Mouse (Mus musculus) urinary bladder, postnatal 25 days (tissue): Measurements from ENCODE around the gene Qrich1.
"Not testable (repeated sequence)": the region's sequence is repeated elsewhere in the genome, so short reads cannot be mapped to it uniquely, and the experiment has no call there.

Experiments used
- DNase-seq: peaks from one replicate; pipeline ENCODE4 v3.0.0; 2022; ENCODE audit warnings: low spot score

Qrich1 gene

DNA sequence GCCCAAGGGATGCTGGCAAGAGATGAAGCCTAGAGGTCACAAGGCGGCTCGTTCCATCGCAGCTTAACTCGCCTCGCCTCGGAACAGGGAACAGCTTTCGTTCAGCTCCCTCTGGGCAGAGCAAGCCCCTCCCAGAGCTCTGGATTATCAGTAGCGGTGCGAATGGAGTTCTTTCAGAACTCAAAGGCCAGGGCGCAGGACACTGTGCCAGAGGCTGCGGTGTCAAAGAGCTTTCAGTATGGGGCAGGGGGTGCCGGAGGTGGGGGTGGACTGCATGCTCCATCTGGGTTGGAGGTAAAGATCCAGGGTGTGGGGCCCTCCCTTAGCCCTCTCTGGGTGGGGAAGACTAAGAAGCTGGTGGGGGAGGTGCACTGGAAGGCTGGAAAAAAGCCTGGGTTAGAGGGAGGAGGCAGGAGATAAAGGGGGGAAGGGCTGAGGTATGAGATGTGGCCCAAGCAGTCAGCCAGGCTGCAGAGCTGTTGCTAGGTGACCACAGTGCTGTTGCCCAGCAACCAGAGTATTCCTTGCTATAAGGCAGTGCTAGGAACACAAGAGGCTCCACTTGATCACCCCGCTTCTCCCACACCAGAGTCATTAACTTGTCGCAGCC is 71.1 kb downstream of the Qrich1 start:
- no peak for DNase-seq

DNA sequence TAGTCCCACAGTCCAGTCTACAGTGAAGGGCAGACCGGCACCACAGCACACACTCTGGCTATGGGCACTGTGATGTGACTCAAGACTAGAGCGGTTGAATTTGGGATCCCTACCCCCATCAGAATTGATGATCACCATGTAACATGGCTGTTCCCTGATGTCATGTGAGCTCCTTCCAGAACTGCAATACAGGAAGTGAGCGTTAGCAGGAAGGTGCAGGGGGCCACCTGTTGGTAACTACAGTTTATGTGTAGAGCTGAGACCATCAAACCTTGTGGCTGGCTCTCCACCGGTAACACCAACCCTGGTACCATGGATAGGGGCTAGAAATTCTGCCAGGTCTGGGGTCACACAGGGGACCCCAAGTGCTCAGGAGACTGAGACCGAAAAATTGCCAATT is 72.6 kb downstream of the Qrich1 start:
- DNase-seq, result no peak

DNA sequence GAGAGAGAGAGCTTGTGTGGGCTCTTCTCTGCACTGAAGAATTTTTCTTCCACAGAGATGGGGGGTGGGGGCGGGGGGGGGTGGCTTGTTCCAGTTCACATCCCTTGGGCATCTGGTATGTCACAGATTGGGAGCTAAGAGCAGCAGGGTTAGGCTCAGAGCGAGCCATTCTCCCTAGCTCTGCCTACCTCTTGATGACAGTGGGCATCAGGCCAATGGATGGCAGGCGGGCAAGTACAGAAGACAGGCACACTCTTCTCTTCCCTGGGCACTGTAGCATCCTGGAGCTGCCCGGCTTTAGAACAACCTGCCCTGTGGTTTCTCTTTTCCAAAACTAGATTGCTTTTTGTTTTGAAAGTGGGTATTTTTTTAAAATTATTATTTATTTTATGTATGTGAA is 74.9 kb downstream of the Qrich1 start:
- no peak for DNase-seq

DNA sequence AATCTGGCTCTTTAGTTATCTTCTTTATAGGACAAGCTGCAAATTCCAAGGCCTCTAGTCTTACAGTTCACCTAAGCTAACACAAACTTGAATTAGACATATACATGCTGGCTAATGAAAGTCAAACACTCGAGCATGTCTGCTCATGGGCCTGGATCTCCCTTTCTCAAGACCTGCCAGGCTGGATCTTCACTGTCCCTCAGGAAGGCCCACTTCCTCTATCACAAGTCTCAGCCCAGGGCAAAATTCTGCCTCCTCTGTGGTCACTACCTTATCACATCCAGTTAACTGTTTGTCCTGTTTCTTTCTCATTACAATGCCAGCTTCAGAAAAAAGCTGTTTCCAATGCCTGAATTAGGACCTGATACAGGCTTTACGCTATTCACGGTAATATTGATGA is 77.7 kb downstream of the Qrich1 start:
- DNase-seq, result no peak

DNA sequence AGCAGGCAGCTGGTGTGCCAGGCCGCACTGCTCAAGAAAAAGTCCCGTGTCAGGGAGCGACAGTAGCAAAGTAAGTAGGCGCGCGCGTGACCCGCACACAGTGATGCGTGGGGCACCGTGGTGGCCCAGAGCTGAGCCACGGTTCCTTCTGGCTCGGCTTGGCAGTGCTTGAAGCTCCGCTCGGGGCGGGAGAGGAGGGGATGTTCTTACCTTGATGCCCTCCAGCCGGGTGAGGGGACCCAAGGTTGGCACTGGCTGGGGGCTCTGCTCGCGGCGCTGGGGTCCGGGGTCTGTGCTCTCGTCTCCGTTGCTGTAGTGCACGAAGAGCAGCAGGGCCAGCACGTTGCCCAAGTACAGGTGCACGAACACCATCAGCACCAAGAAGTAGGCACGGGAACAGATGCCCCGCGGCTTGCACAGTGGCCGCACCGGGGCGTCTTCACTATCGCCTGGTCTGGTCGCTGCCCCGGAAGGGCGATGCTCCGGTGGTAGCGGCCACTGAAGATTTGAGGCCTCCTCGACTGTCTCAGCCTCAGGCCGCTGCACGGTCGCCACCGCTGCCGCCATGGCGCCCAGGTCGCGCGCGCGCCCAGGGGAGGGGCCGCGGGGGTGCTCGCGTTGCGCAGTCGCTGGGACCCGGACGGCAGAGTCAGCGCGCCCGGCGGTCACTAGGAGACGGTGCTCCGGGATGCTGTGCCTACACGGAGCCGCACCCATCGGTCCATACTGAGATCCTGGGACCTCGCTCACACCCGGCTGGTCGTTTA is 80.6 kb downstream of the Qrich1 start, which contains the start of gene P4htm:
Gene P4htm, minus strand, starts transcription at position 670 of the 767 bp plus-strand sequence.
- DNase-seq, result peak; percentile 52

DNA sequence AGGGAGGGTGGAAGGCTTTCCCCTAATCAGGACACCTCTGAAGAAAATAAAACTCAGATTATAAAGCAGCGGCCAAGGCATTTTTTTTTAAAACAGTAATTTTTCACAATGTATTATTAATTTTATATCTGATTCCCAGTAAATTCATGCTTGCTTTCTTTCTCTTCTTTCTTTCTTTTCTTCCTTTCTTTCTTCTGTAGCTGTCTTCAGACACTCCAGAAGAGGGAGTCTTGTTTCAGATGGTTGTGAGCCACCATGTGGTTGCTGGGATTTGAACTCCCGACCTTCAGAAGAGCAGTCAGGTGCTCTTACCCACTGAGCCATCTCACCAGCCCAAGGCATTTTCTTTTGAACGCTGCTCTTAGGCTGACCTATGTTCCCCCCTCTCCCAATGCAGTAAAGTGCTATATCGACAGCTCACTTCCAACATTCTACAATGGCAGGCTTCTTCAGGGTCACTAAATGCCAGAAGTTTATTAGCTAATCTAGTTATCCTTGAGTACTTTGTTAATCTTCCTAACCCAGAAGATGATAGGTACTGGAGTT is 82.5 kb downstream of the Qrich1 start:
- no peak for DNase-seq

DNA sequence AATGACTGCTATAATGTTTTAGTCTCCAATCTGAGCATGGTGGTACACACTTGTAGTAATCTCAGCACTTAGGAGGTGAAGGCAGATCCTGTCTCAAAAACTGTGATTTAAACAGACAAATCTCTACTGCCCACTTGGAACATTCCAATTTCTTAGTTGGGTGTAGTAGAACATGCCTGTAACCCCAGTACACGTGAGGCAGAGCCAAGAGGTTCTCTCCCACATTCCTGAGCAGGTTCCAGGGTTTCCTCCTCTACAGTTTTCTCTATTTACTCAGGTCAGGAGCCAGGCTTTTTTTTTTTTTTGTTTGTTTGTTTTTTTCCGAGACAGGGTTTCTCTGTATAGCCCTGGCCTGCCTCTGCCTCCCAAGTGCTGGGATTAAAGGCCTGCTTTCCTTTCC is 83.4 kb downstream of the Qrich1 start:
- DNase-seq, result no peak

DNA sequence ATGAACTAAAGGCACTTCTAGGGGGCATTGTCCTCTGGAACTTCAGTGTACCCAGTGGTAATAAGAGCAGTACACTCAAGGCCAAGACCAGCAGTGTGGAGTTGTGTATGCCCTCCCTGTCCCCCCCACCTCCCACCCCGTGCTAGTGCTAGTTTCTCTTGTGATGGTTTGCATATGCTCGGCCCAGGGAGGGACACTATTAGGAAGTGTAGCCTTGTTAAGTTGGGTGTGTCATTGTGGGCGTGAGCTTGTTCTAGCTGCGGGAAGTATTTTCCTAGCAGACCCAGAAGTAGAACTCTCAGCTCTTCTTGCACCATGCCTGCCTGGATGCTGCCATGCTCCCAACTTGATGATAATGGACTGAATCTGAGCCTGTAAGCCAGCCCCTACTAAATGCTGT is 85.4 kb downstream of the Qrich1 start:
- DNase-seq, result no peak

DNA sequence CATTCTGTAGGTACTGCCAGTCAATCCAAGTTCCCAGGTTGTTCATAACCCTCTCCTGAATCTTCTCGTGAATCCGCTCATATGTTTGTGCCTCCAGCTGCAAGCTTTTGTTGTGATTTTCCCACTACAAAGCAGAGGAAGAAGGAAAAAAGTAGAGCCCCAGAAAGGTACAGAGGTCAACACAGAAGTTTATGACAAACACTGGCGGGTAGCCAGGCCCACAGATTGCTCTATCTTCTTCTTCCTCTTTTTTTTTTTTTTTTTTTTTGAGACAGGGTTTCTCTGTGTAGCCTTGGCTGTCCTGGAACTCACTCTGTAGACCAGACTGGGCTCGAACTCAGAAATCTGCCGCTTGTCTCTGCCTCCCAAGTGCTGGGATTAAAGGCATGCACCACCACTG is 91.3 kb downstream of the Qrich1 start:
- DNase-seq, result not testable (repeated sequence)

DNA sequence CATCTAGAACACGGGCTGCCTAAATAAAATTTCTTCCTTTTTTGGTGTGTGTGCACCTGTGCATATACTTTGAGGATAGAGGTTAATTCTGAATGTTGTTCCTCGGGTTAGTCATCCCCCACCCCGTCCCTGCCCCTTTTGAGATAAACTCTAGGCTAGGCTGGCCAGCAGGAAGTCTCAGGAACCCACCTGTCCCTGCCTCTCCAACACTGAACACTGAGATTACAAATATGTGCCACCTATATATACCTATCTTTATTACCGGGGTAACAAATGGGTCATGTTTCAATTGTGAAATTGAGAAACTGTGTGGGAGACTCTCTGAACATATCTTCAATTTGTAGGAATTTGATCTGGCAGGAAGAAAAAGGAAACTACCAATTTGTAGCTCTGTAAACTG is 92.3 kb downstream of the Qrich1 start:
- DNase-seq, result no peak
